21 mouse cellular contexts compared by ENCODE assay signal in genomic region chr13:103951393-103951792, GRCm38 (mm10). TPM values are rescaled to one million over a fixed set of nuclear protein-coding genes. Genes with fewer than 3 reads are reported as not detected.
A peak's percentile ranks its signal among the peaks of the same experiment; 100 is the strongest.
DNase-seq lines count a peak whose midpoint lies in the region; TF ChIP-seq lines count a peak whose summit lies in the region.
"Had no signal": no experiment of that assay in that cellular context is flagged by ENCODE, and none has a peak within 500 bp of the region (broad histone marks: within the 10 kb centered on the region; RNA-seq: fewer than 3 reads in every experiment).

No protein-coding gene starts in this region.

- no peak for TF ChIP-seq POLR2A in myocyte (IDR thresholded peaks at IDR 0.05; ENCODE audit: insufficient read length, low read depth)

- H3K27me3 ChIP-seq in myocyte (ENCODE audit: control insufficient read depth, insufficient read depth, insufficient read length): no peaks in the 10 kb centered on the region
- H3K27me3 ChIP-seq: embryonic facial prominence, embryonic 12.5 days; forebrain, embryonic 12.5 days; intestine, embryonic 15.5 days; Patski had no signal

- DNase-seq in heart, adult 18-20 months: peak; percentile 27 to 31
- no peak for DNase-seq in heart, postnatal 10 days
- DNase-seq in brain, adult 2 months (ENCODE audit: low read depth, low spot score): peak; percentile 32
- peak; percentile 35 for DNase-seq in lung, postnatal 14 days
- no peak for DNase-seq in kidney, postnatal 4 days
- no peak for DNase-seq in left cerebral cortex, adult 11 months (ENCODE audit: low spot score)
- DNase-seq: adrenal gland, postnatal 25 days; cerebellum, adult 11 months; cerebellum, adult 8-10 months; cerebellum, postnatal 25 days; gastrocnemius, postnatal 36 days; heart, adult 11 months; heart, postnatal 14 days had no signal

- no peak overlapping the region for H3K4me2 ChIP-seq in myocyte (ENCODE audit: low read depth)
- H3K4me2 ChIP-seq: embryonic facial prominence, embryonic 12.5 days; forebrain, embryonic 12.5 days; hindbrain, embryonic 14.5 days; intestine, embryonic 15.5 days had no signal

- H3K36me3 ChIP-seq in myocyte (ENCODE audit: control insufficient read depth, insufficient read depth): no peaks in the 10 kb centered on the region
- H3K36me3 ChIP-seq: embryonic facial prominence, embryonic 12.5 days; forebrain, embryonic 12.5 days; G1E; heart, embryonic 10.5 days; intestine, embryonic 15.5 days had no signal

- intact Hi-C loops in heart, postnatal 10 days (cut with DNase I): no loop called here

- H3K4me3 ChIP-seq in myocyte: no peak overlapping the region
- H3K4me3 ChIP-seq: embryonic facial prominence, embryonic 12.5 days; forebrain, embryonic 12.5 days; heart, embryonic 10.5 days; intestine, embryonic 15.5 days had no signal

- H3ac ChIP-seq in myocyte (ENCODE audit: control insufficient read depth, insufficient read length): no peak overlapping the region

- H3K79me2 ChIP-seq in myocyte (ENCODE audit: control insufficient read depth, insufficient read depth): no peaks in the 10 kb centered on the region

TF ChIP-seq in myocyte, 11 proteins besides CTCF, POLR2A, EP300 and RAD21:
- TF ChIP-seq SRF (IDR thresholded peaks at IDR 0.05; ENCODE audit: control insufficient read depth, insufficient read length, low read depth) (no peak), MYOD1 (IDR thresholded peaks at IDR 0.05; ENCODE audit: control insufficient read depth in 1 of 3, insufficient read length in 2 of 3, low read depth in 2 of 3) (peak in 1 of 3 experiments; percentile 34), MYOG (IDR thresholded peaks at IDR 0.05; ENCODE audit: control insufficient read depth in 1 of 3, insufficient read depth in 1 of 3, insufficient read length in 2 of 3, low read depth in 2 of 3) (peak in 2 of 3 experiments; percentile 21 to 31), CEBPB (IDR thresholded peaks at IDR 0.05; ENCODE audit: insufficient read depth, poor library complexity, severe bottlenecking) (peak; percentile 75; the same call in 1 of the 2 replicates)
TF ChIP-seq in myocyte: peak in this region for 3.

RNA-seq across cellular contexts. Expression of gene Erbin, which starts 31.1 kb away (rescaled TPM):
- total RNA-seq in heart, adult 18-20 months (2021): 10 to 100 TPM; 42.5 to 47.2 TPM
- total RNA-seq in heart, postnatal 10 days (2021): 10 to 100 TPM; 71.2 to 73.8 TPM
- 8.4 TPM for polyA plus RNA-seq in myocyte (2012; fragmentation: generic; extraction: Trizol)

Comparison
In these comparisons a context has a peak if more than half of its experiments do, and no peak if none do; other contexts are left out.
1. DNase-seq: peak in heart, adult 18-20 months (2 of 2), brain, adult 2 months (single experiment) and lung, postnatal 14 days (single experiment); none in heart, postnatal 10 days (0 of 2), kidney, postnatal 4 days (0 of 2) and left cerebral cortex, adult 11 months (single experiment).